ENCODE assay signal across 10 mouse cellular contexts in genomic region chr7:102035534-102035933, GRCm38 (mm10). TPM values are rescaled to one million over a fixed set of nuclear protein-coding genes. Genes with fewer than 3 reads are reported as not detected.
"Had no signal": no experiment of that assay in that cellular context is flagged by ENCODE, and none has a peak within 500 bp of the region (broad histone marks: within the 10 kb centered on the region; RNA-seq: fewer than 3 reads in every experiment).

No protein-coding gene starts in this region.

- DNase-seq: gastrocnemius, postnatal 14 days; gastrocnemius, postnatal 36 days; heart, adult 18-20 months; heart, postnatal 10 days; heart, postnatal 4 days; kidney, adult 18-20 months; kidney, adult 8-10 months; kidney, postnatal 10 days; kidney, postnatal 4 days had no signal

RNA-seq across cellular contexts. Expression of gene Trpc2, which starts 47.4 kb away (rescaled TPM):
- total RNA-seq: granulocyte monocyte progenitor cell, adult 5-6 weeks had no signal
